Mouse (Mus musculus): ENCODE measurements at regions not wholly inside any gene's neighbourhood (a gene's known extent, or its start where the extent isn't known, plus 50 kb on each side); places are given as distances from the start of the nearest gene placed in this dataset.

GRCm38 (mm10) chr16:27138384-27138783 is 146.9 kb upstream of the Gmnc start:
- no peak for DNase-seq (ENCODE audit: low spot score)

GRCm38 (mm10) chr16:27138987-27139386 is 147.5 kb upstream of the Gmnc start:
- no peak for DNase-seq (ENCODE audit: low spot score)

DNA sequence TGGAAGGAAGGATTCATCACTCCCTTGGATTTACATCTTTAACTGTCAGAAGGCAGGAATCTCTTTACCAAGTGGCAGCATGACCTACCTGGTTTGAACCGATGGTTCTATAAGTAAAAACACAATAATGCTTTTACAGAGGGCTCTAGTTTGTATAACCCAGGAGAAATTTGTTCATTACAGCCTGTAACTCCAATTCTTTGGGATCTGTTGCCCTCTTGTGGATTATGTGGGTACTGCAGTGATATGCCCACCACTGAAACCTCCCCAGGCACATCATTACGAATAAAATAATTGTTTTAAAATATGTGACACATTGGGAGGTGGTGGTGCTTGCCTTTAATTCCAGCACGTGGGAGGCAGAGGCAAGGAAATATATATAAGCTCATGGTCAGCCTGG is 148.6 kb upstream of the Gmnc start:
- peak; percentile 23 for DNase-seq (ENCODE audit: low spot score)

GRCm38 (mm10) chr16:27155805-27156204 is 151.5 kb upstream of the Ostn start:
- DNase-seq (ENCODE audit: low spot score): no peak

GRCm38 (mm10) chr16:27195650-27196049 is 111.6 kb upstream of the Ostn start:
- no peak for DNase-seq (ENCODE audit: low spot score)
